Mouse (Mus musculus) midbrain, embryonic 13.5 days (tissue): ENCODE measurements around the gene Ddost. TPM values are rescaled to one million over a fixed set of nuclear protein-coding genes. Genes with fewer than 3 reads are reported as not detected.

Experiments
- ATAC-seq: fragments of 200-750 bp; cut with Nextera tagmentation; 2 replicates; pipeline ENCODE4 v1.8.0; 2017; ENCODE audit warnings: mild to moderate bottlenecking, moderate TSS enrichment, moderate library complexity
- H3K27ac ChIP-seq: fragments of 300-500 bp; sonication (generic); 2 replicates; pipeline ENCODE4 v1.5.1; 2015; ENCODE audit warnings: inconsistent platforms, mild to moderate bottlenecking, moderate library complexity
- H3K27me3 ChIP-seq: fragments of 300-500 bp; sonication (generic); 2 replicates; pipeline ENCODE4 v1.6.1; 2015; ENCODE audit warnings: mild to moderate bottlenecking, inconsistent platforms
- H3K36me3 ChIP-seq: fragments of 300-500 bp; sonication (generic); 2 replicates; pipeline ENCODE4 v1.6.1; 2015; ENCODE audit warnings: mild to moderate bottlenecking, inconsistent platforms
- H3K4me1 ChIP-seq: fragments of 300-500 bp; sonication (generic); replicated peaks from 2 replicates; pipeline ENCODE4 v1.6.1; 2015; ENCODE audit warnings: inconsistent platforms
- H3K4me2 ChIP-seq: fragments of 300-500 bp; sonication (generic); replicated peaks from 2 replicates; pipeline ENCODE4 v1.6.1; 2015; ENCODE audit warnings: moderate library complexity, mild to moderate bottlenecking, inconsistent platforms
- H3K4me3 ChIP-seq: fragments of 300-500 bp; sonication (generic); replicated peaks from 2 replicates; pipeline ENCODE4 v1.5.1; 2015; ENCODE audit warnings: mild to moderate bottlenecking, inconsistent platforms
- H3K9ac ChIP-seq: fragments of 300-500 bp; sonication (generic); replicated peaks from 2 replicates; pipeline ENCODE4 v1.6.1; 2015; ENCODE audit warnings: mild to moderate bottlenecking, inconsistent platforms
- H3K9me3 ChIP-seq: fragments of 300-500 bp; sonication (generic); 2 replicates; pipeline ENCODE4 v1.6.1; 2016; ENCODE audit warnings: mild to moderate bottlenecking, inconsistent platforms
- WGBS: fragments of 180-500 bp; shearing (Covaris S2); methylation state at CpG from one replicate; pipeline ENCODE4 v1.1.7; 2015; 5-methylcytosine and 5-hydroxymethylcytosine counted together
- polyA plus RNA-seq: library from polyadenylated mRNA; unstranded; fragments of >200 nt; fragmentation: Nextera tagmentation; extraction: Ambion mirVana; gene quantifications from 2 replicates; pipeline ENCODE4 v1.2.1, GENCODE M21; 2015

The Ddost gene
- polyA plus RNA-seq, 1 experiment from 2014 or later: 200 TPM

- no peak overlapping the region for H3K9ac ChIP-seq
- H3K27me3 ChIP-seq: no peaks in the 10 kb centered on the region
- no peak overlapping the region for H3K4me2 ChIP-seq
- H3K4me1 ChIP-seq: peaks cover 9% of the 10 kb centered on the region
- no peak overlapping the region for H3K4me3 ChIP-seq
- no peak overlapping the region for H3K27ac ChIP-seq
- ATAC-seq: no peak
- WGBS: 89% methylated on average over 4 of the region's 4 CpGs
- no peaks in the 10 kb centered on the region for H3K9me3 ChIP-seq
- H3K36me3 ChIP-seq: peaks cover 83% of the 10 kb centered on the region
Measured at GRCm38 (mm10) chr4:138313795-138314194, 9.3 kb downstream of the Ddost start.

GRCm38 (mm10) chr4:138315781-138316180 is 11.3 kb downstream of the Ddost start:
- H3K27ac ChIP-seq: no peak overlapping the region
- H3K36me3 ChIP-seq: peaks cover 76% of the 10 kb centered on the region
- no peak for ATAC-seq
- H3K9ac ChIP-seq: no peak overlapping the region; the same call in 1 of the 2 replicates
- H3K4me2 ChIP-seq: no peak overlapping the region
- no peaks in the 10 kb centered on the region for H3K9me3 ChIP-seq
- H3K4me3 ChIP-seq: no peak overlapping the region
- WGBS: 68% methylated on average over 9 of the region's 9 CpGs
- H3K27me3 ChIP-seq: no peaks in the 10 kb centered on the region
- peaks cover 9% of the 10 kb centered on the region for H3K4me1 ChIP-seq

DNA sequence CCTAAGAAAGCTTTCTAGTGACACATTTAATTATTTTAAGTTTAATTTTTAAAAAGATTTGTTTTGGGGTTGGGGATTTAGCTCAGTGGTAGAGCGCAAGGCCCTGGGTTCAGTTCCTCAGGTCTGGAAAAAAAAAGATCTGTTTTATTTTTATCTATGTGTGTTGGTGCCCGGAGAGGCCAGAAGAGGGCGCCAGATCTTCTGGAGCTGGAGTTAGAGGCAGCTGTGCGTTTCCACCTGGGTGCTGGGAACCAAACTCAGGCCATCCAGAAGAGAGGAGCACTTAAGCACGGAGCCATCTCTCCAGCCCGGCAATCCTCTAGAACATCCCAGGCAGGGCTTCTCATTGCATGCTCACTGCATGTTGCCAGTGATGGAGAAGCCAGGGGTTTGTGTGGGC is 11.8 kb downstream of the Ddost start:
- no peaks in the 10 kb centered on the region for H3K9me3 ChIP-seq
- H3K4me2 ChIP-seq: no peak overlapping the region
- H3K4me1 ChIP-seq: peaks cover 9% of the 10 kb centered on the region
- 91% methylated on average over 6 of the region's 6 CpGs for WGBS
- no peak for ATAC-seq
- no peak overlapping the region for H3K27ac ChIP-seq
- H3K36me3 ChIP-seq: peaks cover 70% of the 10 kb centered on the region
- no peak overlapping the region for H3K4me3 ChIP-seq
- H3K27me3 ChIP-seq: no peaks in the 10 kb centered on the region
- no peak overlapping the region for H3K9ac ChIP-seq

DNA sequence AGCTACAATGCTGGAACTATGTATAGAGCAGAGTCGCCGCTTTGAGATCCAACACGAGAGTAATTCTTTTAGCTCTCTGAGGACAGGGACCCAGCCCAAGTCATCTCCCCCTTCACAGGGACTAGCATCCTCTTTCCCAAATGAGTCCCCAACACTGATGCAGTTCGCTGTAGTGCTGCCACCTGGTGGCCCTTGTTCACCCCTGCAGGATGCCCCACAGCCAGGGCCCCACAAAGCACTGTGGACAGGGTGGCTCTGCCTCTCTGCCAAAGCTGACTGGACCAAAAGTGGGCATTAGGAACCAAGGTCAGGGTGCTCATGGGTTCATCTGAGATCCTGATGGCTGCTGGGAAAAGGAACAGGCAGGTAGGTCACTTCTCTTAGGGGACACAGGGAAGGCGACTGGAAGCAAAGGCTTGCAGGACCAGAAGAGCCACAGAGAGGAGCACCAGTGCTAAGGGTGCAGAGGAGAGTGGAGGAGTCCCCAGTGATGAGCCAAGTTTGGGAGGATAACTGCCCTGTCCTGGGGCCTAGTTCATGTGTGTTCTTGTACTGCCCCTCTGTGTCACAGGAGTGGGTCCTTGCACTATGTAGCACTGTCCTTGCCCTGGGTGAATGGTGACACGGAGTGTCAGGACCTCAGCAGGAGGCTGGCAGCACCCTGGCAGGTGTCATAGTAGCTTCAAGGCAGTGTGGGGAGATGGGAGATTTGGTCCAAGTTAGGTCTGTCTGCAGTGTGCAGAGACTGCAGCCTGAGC is 14.2 kb downstream of the Ddost start:
- Histone ChIP-seq H3K4me2 (no peak overlapping the region), H3K27ac (no peak overlapping the region), H3K4me3 (no peak overlapping the region), H3K27me3 (no peaks in the 10 kb centered on the region), H3K4me1 (peaks cover 31% of the 10 kb centered on the region), H3K9ac (no peak overlapping the region), H3K9me3 (no peaks in the 10 kb centered on the region), H3K36me3 (peaks cover 47% of the 10 kb centered on the region)
- 57% methylated on average over 6 of the region's 6 CpGs for WGBS
- peak; percentile 54 for ATAC-seq

DNA sequence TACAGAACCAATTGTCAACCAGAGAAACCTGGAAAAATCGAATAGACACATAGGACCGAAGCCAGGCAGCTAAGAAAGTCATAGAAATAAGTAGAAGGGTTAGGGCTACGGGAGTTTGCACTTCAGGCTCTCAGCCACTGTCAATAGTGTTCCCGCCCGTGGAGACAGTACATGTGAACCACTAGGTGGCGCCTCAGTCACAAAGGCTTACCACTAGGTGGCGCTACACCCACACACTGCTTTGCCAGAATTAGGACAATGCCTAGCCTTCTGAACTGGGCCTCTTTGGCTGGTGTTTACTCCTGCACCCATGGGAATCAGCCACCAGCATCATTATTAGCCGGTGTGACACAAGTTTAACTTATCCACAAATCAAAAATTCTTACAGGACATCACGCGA is 15.0 kb downstream of the Ddost start:
- peaks cover 39% of the 10 kb centered on the region for H3K4me1 ChIP-seq
- H3K27me3 ChIP-seq: no peaks in the 10 kb centered on the region
- H3K27ac ChIP-seq: no peak overlapping the region
- no peak overlapping the region for H3K4me3 ChIP-seq
- peaks cover 38% of the 10 kb centered on the region for H3K36me3 ChIP-seq
- WGBS: 30% methylated on average over 10 of the region's 10 CpGs
- H3K9me3 ChIP-seq: no peaks in the 10 kb centered on the region
- no peak overlapping the region for H3K4me2 ChIP-seq
- no peak overlapping the region for H3K9ac ChIP-seq
- ATAC-seq: peak; percentile 22; the same call in 1 of the 2 replicates

- no peak overlapping the region for H3K27ac ChIP-seq
- no peak overlapping the region for H3K4me3 ChIP-seq
- no peaks in the 10 kb centered on the region for H3K9me3 ChIP-seq
- WGBS: 87% methylated on average over 11 of the region's 11 CpGs
- peaks cover 46% of the 10 kb centered on the region for H3K4me1 ChIP-seq
- H3K4me2 ChIP-seq: no peak overlapping the region
- no peak overlapping the region for H3K9ac ChIP-seq
- H3K36me3 ChIP-seq: peaks cover 26% of the 10 kb centered on the region
- ATAC-seq: no peak
- H3K27me3 ChIP-seq: no peaks in the 10 kb centered on the region
Measured at GRCm38 (mm10) chr4:138320711-138321110, 16.2 kb downstream of the Ddost start.

GRCm38 (mm10) chr4:138321488-138321887 is 17.0 kb downstream of the Ddost start:
- Histone ChIP-seq H3K4me1 (peaks cover 49% of the 10 kb centered on the region), H3K4me3 (no peak overlapping the region), H3K27me3 (no peaks in the 10 kb centered on the region), H3K9me3 (no peaks in the 10 kb centered on the region), H3K27ac (no peak overlapping the region), H3K9ac (no peak overlapping the region), H3K36me3 (peaks cover 21% of the 10 kb centered on the region), H3K4me2 (no peak overlapping the region)
- 81% methylated on average over 7 of the region's 7 CpGs for WGBS
- no peak for ATAC-seq

DNA sequence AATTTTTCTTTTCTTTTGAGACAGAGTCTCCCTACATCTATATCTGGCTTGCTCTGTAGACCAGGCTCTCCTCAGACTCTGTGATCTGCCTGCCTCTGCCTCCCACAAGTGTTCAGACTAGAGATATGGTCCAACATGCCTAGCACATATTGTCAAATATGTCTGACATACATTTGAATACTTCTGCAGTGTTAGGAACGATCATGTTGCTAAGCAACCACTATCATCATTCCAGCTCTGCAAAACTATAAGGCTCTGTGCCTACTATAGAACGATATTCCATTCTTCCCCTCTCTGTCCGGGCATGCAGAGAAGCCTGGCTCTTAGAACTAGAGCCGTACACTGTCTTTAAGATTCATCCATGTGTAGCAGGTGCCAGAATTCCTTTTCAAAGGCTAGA is 18.2 kb downstream of the Ddost start:
- Histone ChIP-seq H3K9ac (no peak overlapping the region), H3K36me3 (peaks cover 11% of the 10 kb centered on the region), H3K4me2 (no peak overlapping the region; the same call in 1 of the 2 replicates), H3K4me1 (peaks cover 46% of the 10 kb centered on the region), H3K9me3 (no peaks in the 10 kb centered on the region), H3K27ac (peak overlapping the region; percentile 67; the same call in 1 of the 2 replicates), H3K4me3 (no peak overlapping the region), H3K27me3 (no peaks in the 10 kb centered on the region)
- WGBS: 18% methylated on average over 4 of the region's 4 CpGs
- no peak for ATAC-seq

DNA sequence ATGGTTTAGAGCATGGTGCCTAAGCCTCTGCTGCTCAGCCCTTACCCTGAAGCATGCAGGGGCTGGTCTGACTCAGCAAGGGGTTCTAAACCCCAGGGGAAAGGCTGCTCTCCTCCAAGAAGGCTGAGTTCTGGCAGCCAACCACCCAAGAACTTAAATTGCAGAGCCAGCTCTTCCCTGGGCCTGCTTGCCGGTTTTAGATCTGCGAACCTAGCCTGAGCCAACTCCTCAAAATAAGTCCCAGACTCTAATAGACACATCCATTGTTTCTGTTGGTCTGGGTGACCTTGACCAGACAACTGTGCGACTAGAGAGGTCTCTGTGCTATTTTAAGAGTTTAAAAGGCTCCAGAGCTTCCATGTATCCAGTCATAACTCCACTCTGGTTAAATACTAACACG is 19.2 kb downstream of the Ddost start:
- H3K27me3 ChIP-seq: no peaks in the 10 kb centered on the region
- WGBS: 78% methylated on average over 4 of the region's 4 CpGs
- no peak for ATAC-seq
- 0 out of 2 replicates have a peak overlapping the region, but pooled peaks have one; percentile 36 for H3K9ac ChIP-seq
- H3K4me1 ChIP-seq: peaks cover 47% of the 10 kb centered on the region
- H3K27ac ChIP-seq: peak overlapping the region; percentile 67; the same call in 1 of the 2 replicates
- H3K4me2 ChIP-seq: peak overlapping the region; percentile 15; the same call in 1 of the 2 replicates
- H3K9me3 ChIP-seq: no peaks in the 10 kb centered on the region
- H3K4me3 ChIP-seq: no peak overlapping the region
- H3K36me3 ChIP-seq: peaks cover 11% of the 10 kb centered on the region

- Histone ChIP-seq H3K4me2 (no peak overlapping the region), H3K36me3 (peaks cover 11% of the 10 kb centered on the region), H3K9me3 (no peaks in the 10 kb centered on the region), H3K27ac (no peak overlapping the region), H3K27me3 (no peaks in the 10 kb centered on the region), H3K4me3 (no peak overlapping the region), H3K4me1 (peaks cover 47% of the 10 kb centered on the region), H3K9ac (no peak overlapping the region)
- WGBS: 95% methylated on average over 3 of the region's 3 CpGs
- ATAC-seq: no peak
Measured at GRCm38 (mm10) chr4:138324451-138324850, 19.9 kb downstream of the Ddost start.

DNA sequence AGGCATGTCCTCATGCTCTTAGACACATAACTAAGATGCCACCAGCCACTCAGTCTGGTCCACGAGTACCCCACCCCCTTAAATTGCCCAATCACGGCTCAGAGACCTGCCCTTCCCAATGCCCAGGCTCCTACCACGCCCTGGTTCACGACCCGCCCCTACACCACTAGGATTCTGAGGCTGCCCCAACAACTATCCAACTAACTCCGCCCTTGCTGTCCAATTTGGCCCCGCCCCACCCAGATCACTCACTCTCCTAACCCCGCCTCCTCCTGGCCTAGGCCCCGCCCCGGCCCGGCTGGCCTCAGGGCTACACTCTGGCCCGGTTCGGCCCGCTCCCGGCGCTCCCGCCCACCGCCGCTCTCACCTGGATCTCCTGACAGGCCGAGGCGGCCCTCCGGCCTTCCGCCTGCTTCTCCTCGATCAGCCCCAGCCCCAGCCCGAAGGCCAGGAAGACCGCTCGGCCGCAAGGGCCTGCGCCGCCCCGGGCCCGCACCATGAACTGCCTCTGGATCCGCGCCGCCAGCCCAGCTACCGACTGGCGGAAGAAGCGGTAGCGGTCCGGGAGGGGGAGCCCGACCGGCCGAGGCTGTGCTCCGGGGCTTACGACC is 21.0 kb downstream of the Ddost start:
- peak overlapping the region; percentile 63 for H3K4me2 ChIP-seq
- H3K4me1 ChIP-seq: peaks cover 49% of the 10 kb centered on the region
- ATAC-seq: peak; percentile 85
- H3K27me3 ChIP-seq: no peaks in the 10 kb centered on the region
- peaks cover 2% of the 10 kb centered on the region; the same call in 1 of the 2 replicates for H3K36me3 ChIP-seq
- no peaks in the 10 kb centered on the region for H3K9me3 ChIP-seq
- under 1% methylated on average over 41 of the region's 45 CpGs for WGBS
- H3K27ac ChIP-seq: peak overlapping the region; percentile 95
- H3K9ac ChIP-seq: peak overlapping the region; percentile 90
- peak overlapping the region; percentile 91 for H3K4me3 ChIP-seq

GRCm38 (mm10) chr4:138326077-138326695 is 21.7 kb downstream of the Ddost start, which contains the start of gene Pink1:
Pink1 (minus strand) TSS chr4:138326307.
- WGBS: 4% methylated on average over 41 of the region's 41 CpGs

More at GRCm38 (mm10) chr4:138326077-138326695, 21.7 kb downstream of the Ddost start, which contains the start of gene Pink1:
- Histone ChIP-seq H3K36me3 (no peaks in the 10 kb centered on the region), H3K4me1 (peaks cover 53% of the 10 kb centered on the region), H3K4me2 (peak within 1 kb of the TSS; percentile 63), H3K9ac (peak within 1 kb of the TSS; percentile 90), H3K27me3 (no peaks in the 10 kb centered on the region), H3K4me3 (peak within 1 kb of the TSS; percentile 91), H3K9me3 (no peaks in the 10 kb centered on the region), H3K27ac (peak within 1 kb of the TSS; percentile 95)
- ATAC-seq: peak; percentile 82
